Mouse (Mus musculus): ENCODE measurements at regions not wholly inside any gene's neighbourhood (a gene's known extent, or its start where the extent isn't known, plus 50 kb on each side); places are given as distances from the start of the nearest gene placed in this dataset.

GRCm38 (mm10) chr13:105628618-105629017 lies 185.2 kb downstream of the Htr1a start:
- TF ChIP-seq POLR2A (IDR thresholded peaks at IDR 0.05; ENCODE audit: borderline replicate concordance, extremely low read depth, insufficient read depth, insufficient read length, poor library complexity, severe bottlenecking) (no peak), CTCF (IDR thresholded peaks at IDR 0.05; ENCODE audit: borderline replicate concordance, extremely low read depth, insufficient read depth, insufficient read length) (no peak)

Measured in brain, embryonic 14.5 days (tissue).